Mouse (Mus musculus) cerebellum, postnatal 25 days (tissue): ENCODE measurements around the gene Carmil3.
A peak's percentile ranks its signal among the peaks of the same experiment; 100 is the strongest.

Experiments used
- DNase-seq, 2 experiments: peaks; one replicate each; pipeline ENCODE4 v3.0.0; 2021; ENCODE audit warnings: mixed read lengths in 2 of 2

The Carmil3 gene

GRCm38 (mm10) chr14:55544334-55544733 lies 53.9 kb downstream of the Carmil3 start:
- peak; percentile 60 to 67 for DNase-seq

- DNase-seq = peak; percentile 63 to 75
These were observed 59.7 kb downstream of the Carmil3 start for GRCm38 (mm10) chr14:55550191-55550590.

GRCm38 (mm10) chr14:55551347-55551746 lies 60.9 kb downstream of the Carmil3 start:
- no peak for DNase-seq

- no peak for DNase-seq
These were observed 61.3 kb downstream of the Carmil3 start for GRCm38 (mm10) chr14:55551794-55552193.

- DNase-seq = no peak
These were observed 64.2 kb downstream of the Carmil3 start for GRCm38 (mm10) chr14:55554635-55555034.

GRCm38 (mm10) chr14:55555788-55556187 lies 65.3 kb downstream of the Carmil3 start:
- DNase-seq = no peak

GRCm38 (mm10) chr14:55557003-55557402 lies 66.6 kb downstream of the Carmil3 start:
- DNase-seq = peak; percentile 77 to 89

GRCm38 (mm10) chr14:55557587-55557986 lies 67.1 kb downstream of the Carmil3 start:
- DNase-seq = no peak
